Mouse (Mus musculus) MEL (cell line): ENCODE results near the gene Erp29. TPM values are rescaled to one million over a fixed set of nuclear protein-coding genes. Genes with fewer than 3 reads are reported as not detected.

Source experiments
- DNase-seq: peaks from one replicate; pipeline ENCODE4 v3.0.0; 2011; ENCODE audit warnings: low read depth, low spot score
- H3K27ac ChIP-seq: 2 replicates; pipeline ENCODE4 v1.5.1; 2012; ENCODE audit warnings: low read depth, mild to moderate bottlenecking, control low read depth, low read length, moderate library complexity; ENCODE audit not compliant: control insufficient read depth
- H3K27me3 ChIP-seq, 2 experiments: fragments of 150-350 bp in 1 of 2; sonication (generic) in 1 of 2; 2 replicates each; pipeline ENCODE4 v1.6.1; 2012; ENCODE audit warnings: low read length in 2 of 2, mild to moderate bottlenecking in 2 of 2, improper control_type of control experiment in 1 of 2, moderate library complexity in 1 of 2; ENCODE audit not compliant: insufficient read depth in 2 of 2, control insufficient read depth in 1 of 2
- H3K36me3 ChIP-seq, 2 experiments: 2 replicates each; pipeline ENCODE4 v1.6.1; 2012 to 2014; ENCODE audit warnings: low read length in 2 of 2, improper control_type of control experiment in 1 of 2, inconsistent platforms in 1 of 2, mild to moderate bottlenecking in 1 of 2; ENCODE audit not compliant: insufficient read depth in 2 of 2, control insufficient read depth in 1 of 2
- H3K4me1 ChIP-seq, 2 experiments: fragments of 150-350 bp in 1 of 2; sonication (generic) in 1 of 2; 2 replicates each; pipeline ENCODE4 v1.6.1; 2012; ENCODE audit warnings: low read length in 2 of 2, improper control_type of control experiment in 1 of 2, mild to moderate bottlenecking in 1 of 2; ENCODE audit not compliant: insufficient read depth in 2 of 2, control insufficient read depth in 1 of 2
- H3K4me3 ChIP-seq, 2 experiments: fragments of 150-350 bp in 1 of 2; sonication (generic) in 1 of 2; 2 replicates each; pipeline ENCODE4 v1.5.1; 2012; ENCODE audit warnings: low read depth in 2 of 2, low read length in 2 of 2, mild to moderate bottlenecking in 2 of 2, moderate library complexity in 2 of 2, control low read depth in 1 of 2, improper control_type of control experiment in 1 of 2; ENCODE audit not compliant: control insufficient read depth in 1 of 2, insufficient read depth in 1 of 2
- H3K79me2 ChIP-seq: 2 replicates; pipeline ENCODE4 v1.6.1; 2012; ENCODE audit warnings: mild to moderate bottlenecking, low read length, moderate library complexity; ENCODE audit not compliant: control insufficient read depth, poor library complexity, insufficient read depth
- H3K9ac ChIP-seq: 2 replicates; pipeline ENCODE4 v1.6.1; 2012; ENCODE audit warnings: low read depth, mild to moderate bottlenecking, control low read depth, low read length, moderate library complexity; ENCODE audit not compliant: control insufficient read depth, poor library complexity, severe bottlenecking
- H3K9me3 ChIP-seq: fragments of 150-350 bp; sonication (generic); replicated peaks from 2 replicates; pipeline ENCODE4 v1.6.1; 2012; ENCODE audit warnings: mild to moderate bottlenecking, low read length, improper control_type of control experiment, moderate library complexity; ENCODE audit not compliant: insufficient read depth
- CHD1 ChIP-seq: IDR thresholded peaks from 2 replicates; pipeline ENCODE4 v1.6.1; 2012; ENCODE audit warnings: low read depth, mild to moderate bottlenecking, inconsistent platforms, low read length, improper control_type of control experiment
- CHD2 ChIP-seq: IDR thresholded peaks from 2 replicates; pipeline ENCODE4 v1.6.1; 2011; ENCODE audit warnings: low read length, improper control_type of control experiment
- CTCF ChIP-seq, 3 experiments: IDR thresholded peaks in 2 of 3; conservative IDR thresholded peaks in 1 of 3; 2 replicates each; pipeline ENCODE4 v1.5.1; 2011 to 2012; ENCODE audit warnings: low read length in 3 of 3, low read depth in 2 of 3, mild to moderate bottlenecking in 2 of 3, improper control_type of control experiment in 1 of 3, inconsistent platforms in 1 of 3, mixed read lengths in 1 of 3, moderate library complexity in 1 of 3; ENCODE audit not compliant: control insufficient read depth in 1 of 3, insufficient read depth in 1 of 3, poor library complexity in 1 of 3, severe bottlenecking in 1 of 3
- ELF1 ChIP-seq: IDR thresholded peaks from 2 replicates; pipeline ENCODE4 v1.6.1; 2014; ENCODE audit warnings: low read depth, mild to moderate bottlenecking, inconsistent platforms, low read length, improper control_type of control experiment, moderate library complexity
- EP300 ChIP-seq, 2 experiments: IDR thresholded peaks; 2 replicates each; pipeline ENCODE4 v1.6.1; 2011; ENCODE audit warnings: improper control_type of control experiment in 2 of 2, low read length in 2 of 2, low read depth in 1 of 2, mild to moderate bottlenecking in 1 of 2
- HCFC1 ChIP-seq: IDR thresholded peaks from 2 replicates; pipeline ENCODE4 v1.6.1; 2012; ENCODE audit warnings: low read depth, mild to moderate bottlenecking, inconsistent platforms, low read length, improper control_type of control experiment, moderate library complexity
- KAT2A ChIP-seq: conservative IDR thresholded peaks from 2 replicates; pipeline ENCODE4 v1.6.1; 2012; ENCODE audit warnings: low read depth, low read length, improper control_type of control experiment, inconsistent platforms
- MAFK ChIP-seq: IDR thresholded peaks from 2 replicates; pipeline ENCODE4 v1.6.1; 2011; ENCODE audit warnings: low read depth, mild to moderate bottlenecking, low read length, improper control_type of control experiment, borderline replicate concordance
- MAX ChIP-seq: IDR thresholded peaks from 2 replicates; pipeline ENCODE4 v1.6.1; 2011; ENCODE audit warnings: low read length, improper control_type of control experiment
- MAZ ChIP-seq: IDR thresholded peaks from 2 replicates; pipeline ENCODE4 v1.6.1; 2012; ENCODE audit warnings: low read depth, mild to moderate bottlenecking, inconsistent platforms, low read length, improper control_type of control experiment
- MXI1 ChIP-seq: IDR thresholded peaks from 2 replicates; pipeline ENCODE4 v1.6.1; 2011; ENCODE audit warnings: mild to moderate bottlenecking, low read depth, low read length, improper control_type of control experiment
- MYB ChIP-seq: IDR thresholded peaks from 2 replicates; pipeline ENCODE4 v1.6.1; 2011; ENCODE audit warnings: mild to moderate bottlenecking, low read depth, low read length, improper control_type of control experiment
- NELFE ChIP-seq: IDR thresholded peaks from 2 replicates; pipeline ENCODE4 v1.6.1; 2011; ENCODE audit warnings: low read depth, low read length, improper control_type of control experiment
- NRF1 ChIP-seq: IDR thresholded peaks from 2 replicates; pipeline ENCODE4 v1.6.1; 2014; ENCODE audit warnings: low read depth, mild to moderate bottlenecking, inconsistent platforms, low read length, improper control_type of control experiment, moderate library complexity; ENCODE audit not compliant: poor library complexity, insufficient read depth, severe bottlenecking
- POLR2A ChIP-seq, 2 experiments: IDR thresholded peaks; 2 replicates each; pipeline ENCODE4 v1.6.1; 2011 to 2012; ENCODE audit warnings: low read length in 2 of 2, mild to moderate bottlenecking in 2 of 2, control low read depth in 1 of 2, improper control_type of control experiment in 1 of 2, low read depth in 1 of 2, moderate library complexity in 1 of 2; ENCODE audit not compliant: control insufficient read depth in 1 of 2, insufficient read depth in 1 of 2, poor library complexity in 1 of 2
- POLR2AphosphoS2 ChIP-seq: IDR thresholded peaks from 2 replicates; pipeline ENCODE4 v1.6.1; 2011; ENCODE audit warnings: low read length, improper control_type of control experiment
- POLR2AphosphoS5 ChIP-seq: IDR thresholded peaks from 2 replicates; pipeline ENCODE4 v1.6.1; 2012; ENCODE audit warnings: low read depth, borderline replicate concordance, mild to moderate bottlenecking, inconsistent platforms, low read length, moderate library complexity, mixed read lengths
- RCOR1 ChIP-seq: IDR thresholded peaks from 2 replicates; pipeline ENCODE4 v1.6.1; 2012; ENCODE audit warnings: low read depth, mild to moderate bottlenecking, inconsistent platforms, low read length, improper control_type of control experiment
- TAL1 ChIP-seq: IDR thresholded peaks from 2 replicates; pipeline ENCODE4 v1.6.1; 2012; ENCODE audit warnings: mild to moderate bottlenecking, inconsistent platforms, low read length, moderate library complexity, mixed read lengths
- TBP ChIP-seq: IDR thresholded peaks from 2 replicates; pipeline ENCODE4 v1.8.0; 2011; ENCODE audit warnings: low read depth, low read length, improper control_type of control experiment
- UBTF ChIP-seq: IDR thresholded peaks from 2 replicates; pipeline ENCODE4 v1.6.1; 2012; ENCODE audit warnings: low read depth, mild to moderate bottlenecking, inconsistent platforms, low read length, improper control_type of control experiment, moderate library complexity, borderline replicate concordance; ENCODE audit not compliant: insufficient read depth
- USF1 ChIP-seq: IDR thresholded peaks from 2 replicates; pipeline ENCODE4 v1.6.1; 2014; ENCODE audit warnings: low read depth, mild to moderate bottlenecking, inconsistent platforms, low read length, improper control_type of control experiment, moderate library complexity
- USF2 ChIP-seq, 2 experiments: IDR thresholded peaks; 2 replicates each; pipeline ENCODE4 v1.6.1; 2011 to 2012; ENCODE audit warnings: improper control_type of control experiment in 2 of 2, low read length in 2 of 2, borderline replicate concordance in 1 of 2, inconsistent platforms in 1 of 2, low read depth in 1 of 2, mild to moderate bottlenecking in 1 of 2; ENCODE audit not compliant: insufficient read depth in 1 of 2
- ZC3H11A ChIP-seq: IDR thresholded peaks from 2 replicates; pipeline ENCODE4 v1.6.1; 2012; ENCODE audit warnings: low read depth, mild to moderate bottlenecking, inconsistent platforms, low read length, improper control_type of control experiment
- ZKSCAN1 ChIP-seq: IDR thresholded peaks from 2 replicates; pipeline ENCODE4 v1.6.1; 2012; ENCODE audit warnings: low read depth, mild to moderate bottlenecking, inconsistent platforms, low read length, improper control_type of control experiment, moderate library complexity
- ZMIZ1 ChIP-seq: IDR thresholded peaks from 2 replicates; pipeline ENCODE4 v1.6.1; 2012; ENCODE audit warnings: low read depth, mild to moderate bottlenecking, inconsistent platforms, low read length, improper control_type of control experiment, moderate library complexity
- polyA plus RNA-seq, 2 experiments: library from polyadenylated mRNA; stranded (reverse) in 1 of 2; unstranded in 1 of 2; fragments of >175 nt in 1 of 2; fragments of >200 nt in 1 of 2; gene quantifications; 2 replicates each; pipeline versions ENCODE4 v1.2.1 to v1.2.4; 2012; ENCODE audit warnings: low replicate concordance in 2 of 2, low read depth in 1 of 2; ENCODE audit not compliant: insufficient read length in 2 of 2, insufficient read depth in 1 of 2, missing spikeins in 1 of 2
- total RNA-seq: library from RNA; depleted of rRNA; stranded (reverse); fragments of 300-350 nt; gene quantifications from 2 replicates; pipeline ENCODE4 v1.2.3, GENCODE M21; 2012

The Erp29 gene
- total and polyA plus RNA-seq, 3 experiments: 167 to 244 TPM; not detected in 1

DNA sequence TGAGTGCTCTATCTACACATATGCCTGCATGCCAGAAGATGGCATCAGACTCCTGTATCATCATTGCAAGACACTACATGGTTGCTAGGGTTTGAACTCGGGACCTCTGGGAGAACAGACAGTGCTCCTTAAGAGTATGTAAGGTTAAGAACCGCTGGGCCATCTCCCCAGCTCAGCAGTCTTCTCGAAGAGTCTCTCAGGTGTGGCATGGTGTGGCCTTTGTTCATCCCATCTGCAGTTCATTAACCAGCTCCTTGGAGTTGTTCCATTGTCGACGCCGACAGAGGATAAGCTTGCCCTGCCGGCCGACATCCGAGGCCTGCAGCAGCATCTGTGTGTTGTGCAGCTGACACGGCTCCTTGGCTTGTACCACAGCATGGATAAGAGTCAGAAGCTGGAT, 29.0 kb downstream of the Erp29 start:
- Histone ChIP-seq H3K9ac (no peak overlapping the region), H3K9me3 (no peaks in the 10 kb centered on the region), H3K79me2 (no peaks in the 10 kb centered on the region; the same call in none of the 2 replicates), H3K4me3 (no peak overlapping the region), H3K27ac (no peak overlapping the region)
- no peak for DNase-seq
- TF ChIP-seq USF2 (IDR thresholded peaks at IDR 0.05; ENCODE audit: borderline replicate concordance in 1 of 2, insufficient read depth in 1 of 2, low read depth in 1 of 2, low read length in 2 of 2) (no peak), CHD2 (no peak), USF1 (no peak), HCFC1 (no peak), ELF1 (no peak), NELFE (no peak), MAX (no peak), CHD1 (no peak), ZMIZ1 (no peak), MAFK (no peak), ZC3H11A (no peak), CTCF (IDR thresholded peaks at IDR 0.05 in 2 of 3, conservative IDR thresholded peaks at IDR 0.05 in 1 of 3; ENCODE audit: control insufficient read depth in 1 of 3, insufficient read depth in 1 of 3, low read depth in 2 of 3, low read length in 3 of 3, poor library complexity in 1 of 3, severe bottlenecking in 1 of 3) (no peak), POLR2AphosphoS5 (no peak), UBTF (no peak), MYB (no peak)
- TF ChIP-seq, all 39 proteins: peak for 0
- H3K27me3 ChIP-seq: no peaks in the 10 kb centered on the region
- H3K4me1 ChIP-seq: no peaks in the 10 kb centered on the region
- peaks cover 0 to 53% of the 10 kb centered on the region in 2 experiments; a peak in 3 of 4 replicates for H3K36me3 ChIP-seq

DNA sequence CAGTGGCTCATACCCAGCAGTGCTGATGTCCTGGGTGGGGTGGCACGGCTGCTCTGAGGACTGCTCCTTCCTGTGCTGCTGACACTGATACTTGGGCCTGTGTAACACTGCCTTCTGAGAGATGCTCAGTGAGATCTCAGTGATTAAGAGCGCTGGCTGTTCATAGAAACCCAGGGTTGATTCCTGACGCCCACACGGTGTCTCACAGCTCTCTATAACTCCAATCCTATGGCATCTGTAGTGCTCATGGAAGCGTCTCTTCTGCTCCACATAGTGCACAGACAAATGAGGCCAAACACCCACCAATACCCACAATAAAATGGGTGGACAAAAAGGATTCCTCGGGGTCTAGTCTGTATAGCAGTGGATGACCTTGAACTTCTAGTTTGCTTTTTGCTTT, 29.5 kb downstream of the Erp29 start:
- Histone ChIP-seq H3K4me1 (no peaks in the 10 kb centered on the region), H3K4me3 (no peak overlapping the region), H3K9ac (no peak overlapping the region), H3K27ac (no peak overlapping the region), H3K9me3 (no peaks in the 10 kb centered on the region), H3K79me2 (no peaks in the 10 kb centered on the region; the same call in none of the 2 replicates), H3K36me3 (peaks cover 0 to 54% of the 10 kb centered on the region in 2 experiments; a peak in 3 of 4 replicates), H3K27me3 (no peaks in the 10 kb centered on the region)
- TF ChIP-seq ZKSCAN1: no peak
- TF ChIP-seq ZC3H11A: no peak
- no peak for TF ChIP-seq POLR2AphosphoS2
- TF ChIP-seq NRF1: no peak
- no peak for TF ChIP-seq TAL1
- no peak for TF ChIP-seq EP300 (IDR thresholded peaks at IDR 0.05; ENCODE audit: low read depth in 1 of 2, low read length in 2 of 2)
- no peak for TF ChIP-seq RCOR1
- no peak for TF ChIP-seq MYB
- TF ChIP-seq TBP: no peak
- TF ChIP-seq MAZ: no peak
- TF ChIP-seq POLR2AphosphoS5: no peak
- no peak for TF ChIP-seq POLR2A (IDR thresholded peaks at IDR 0.05; ENCODE audit: control insufficient read depth in 1 of 2, insufficient read depth in 1 of 2, low read depth in 1 of 2, low read length in 2 of 2, poor library complexity in 1 of 2)
- no peak for TF ChIP-seq NELFE
- TF ChIP-seq MXI1: no peak
- no peak for TF ChIP-seq KAT2A
- no peak for DNase-seq
